Mouse (Mus musculus) CH12.LX (cell line): ENCODE measurements around the gene Gm29666. TPM values are rescaled to one million over a fixed set of nuclear protein-coding genes. Genes with fewer than 3 reads are reported as not detected.

ENCODE experiments used
- DNase-seq: peaks from one replicate; pipeline ENCODE4 v3.0.0-alpha.2; 2013; ENCODE audit errors: extremely low read depth
- H3K27ac ChIP-seq: 2 replicates; pipeline ENCODE4 v1.5.1; 2012; ENCODE audit warnings: low read depth, mild to moderate bottlenecking, control low read depth, moderate library complexity; ENCODE audit not compliant: insufficient read depth
- H3K27me3 ChIP-seq: replicated peaks from 2 replicates; pipeline ENCODE3; 2012; ENCODE audit warnings: inconsistent platforms
- H3K36me3 ChIP-seq, 2 experiments: replicated peaks in 1 of 2; 2 replicates each; pipeline versions ENCODE3 to v1.6.1; 2012; ENCODE audit warnings: inconsistent platforms in 1 of 2, low read length in 1 of 2, mild to moderate bottlenecking in 1 of 2, mixed read lengths in 1 of 2, moderate library complexity in 1 of 2; ENCODE audit not compliant: control insufficient read depth in 1 of 2, insufficient read depth in 1 of 2
- H3K4me1 ChIP-seq, 2 experiments: 2 replicates each; pipeline ENCODE4 v1.6.1; 2012; ENCODE audit warnings: inconsistent platforms in 1 of 2, moderate library complexity in 1 of 2; ENCODE audit not compliant: insufficient read depth in 2 of 2, control insufficient read depth in 1 of 2
- H3K4me2 ChIP-seq: 2 replicates; pipeline ENCODE4 v1.6.1; 2012; ENCODE audit warnings: low read depth, mild to moderate bottlenecking, control low read depth; ENCODE audit not compliant: poor library complexity, insufficient read depth, severe bottlenecking
- H3K4me3 ChIP-seq, 3 experiments: fragments of 150-350 bp in 1 of 3; sonication (generic) in 1 of 3; replicated peaks in 1 of 3; 2 replicates each; pipeline versions ENCODE3 to v1.5.1; 2011 to 2012; ENCODE audit warnings: low read depth in 2 of 3, low read length in 2 of 3, mild to moderate bottlenecking in 2 of 3, moderate library complexity in 2 of 3, control low read depth in 1 of 3, improper control_type of control experiment in 1 of 3, inconsistent platforms in 1 of 3, mixed read lengths in 1 of 3; ENCODE audit not compliant: poor library complexity in 1 of 3
- H3K79me2 ChIP-seq: replicated peaks from 2 replicates; pipeline ENCODE4 v1.6.1; 2012; ENCODE audit warnings: mild to moderate bottlenecking, moderate library complexity; ENCODE audit not compliant: control insufficient read depth, poor library complexity, insufficient read depth, severe bottlenecking; ENCODE audit errors: extremely low read depth
- H3K9ac ChIP-seq: 2 replicates; pipeline ENCODE4 v1.6.1; 2012; ENCODE audit warnings: low read depth, mild to moderate bottlenecking, control low read depth, moderate library complexity; ENCODE audit not compliant: insufficient read depth
- H3K9me3 ChIP-seq: replicated peaks from 2 replicates; pipeline ENCODE3; 2012; ENCODE audit warnings: low read length, inconsistent platforms, mixed read lengths
- BHLHE40 ChIP-seq: IDR thresholded peaks from 2 replicates; pipeline ENCODE4 v1.6.1; 2011; ENCODE audit warnings: mild to moderate bottlenecking, low read depth, low read length, improper control_type of control experiment
- CHD1 ChIP-seq: IDR thresholded peaks from 2 replicates; pipeline ENCODE4 v1.6.1; 2012; ENCODE audit warnings: low read depth, low read length, improper control_type of control experiment, inconsistent platforms
- CHD2 ChIP-seq: IDR thresholded peaks from 2 replicates; pipeline ENCODE4 v1.6.1; 2011; ENCODE audit warnings: low read length, improper control_type of control experiment
- CTCF ChIP-seq, 2 experiments: IDR thresholded peaks in 1 of 2; conservative IDR thresholded peaks in 1 of 2; 2 replicates each; pipeline ENCODE4 v1.5.1; 2011 to 2012; ENCODE audit warnings: low read depth in 2 of 2, low read length in 2 of 2, improper control_type of control experiment in 1 of 2, inconsistent platforms in 1 of 2, mild to moderate bottlenecking in 1 of 2, moderate library complexity in 1 of 2
- E2F4 ChIP-seq: IDR thresholded peaks from 2 replicates; pipeline ENCODE4 v1.6.1; 2011; ENCODE audit warnings: low read depth, low read length, improper control_type of control experiment; ENCODE audit not compliant: insufficient replicate concordance
- HCFC1 ChIP-seq: IDR thresholded peaks from 2 replicates; pipeline ENCODE4 v1.6.1; 2012; ENCODE audit warnings: low read depth, mild to moderate bottlenecking, inconsistent platforms, low read length, improper control_type of control experiment
- IRF4 ChIP-seq: IDR thresholded peaks from 2 replicates; pipeline ENCODE4 v1.6.1; 2014; ENCODE audit warnings: low read depth, mild to moderate bottlenecking, inconsistent platforms, low read length, improper control_type of control experiment
- JUN ChIP-seq: IDR thresholded peaks from 2 replicates; pipeline ENCODE4 v1.6.1; 2011; ENCODE audit warnings: low read depth, mild to moderate bottlenecking, low read length, improper control_type of control experiment, moderate library complexity; ENCODE audit not compliant: insufficient read depth
- JUND ChIP-seq: conservative IDR thresholded peaks from 2 replicates; pipeline ENCODE4 v1.6.1; 2011; ENCODE audit warnings: low read depth, low read length, improper control_type of control experiment
- MAZ ChIP-seq: IDR thresholded peaks from 2 replicates; pipeline ENCODE4 v1.6.1; 2012; ENCODE audit warnings: low read depth, mild to moderate bottlenecking, inconsistent platforms, low read length, improper control_type of control experiment, moderate library complexity
- MEF2A ChIP-seq: IDR thresholded peaks from 2 replicates; pipeline ENCODE4 v1.6.1; 2014; ENCODE audit warnings: low read depth, mild to moderate bottlenecking, inconsistent platforms, low read length, improper control_type of control experiment, borderline replicate concordance
- POLR2AphosphoS2 ChIP-seq: IDR thresholded peaks from 2 replicates; pipeline ENCODE4 v1.6.1; 2011; ENCODE audit warnings: low read depth, low read length, improper control_type of control experiment
- TBP ChIP-seq: conservative IDR thresholded peaks from 2 replicates; pipeline ENCODE4 v1.6.1; 2011; ENCODE audit warnings: low read depth, low read length, improper control_type of control experiment
- TCF12 ChIP-seq: IDR thresholded peaks from 2 replicates; pipeline ENCODE4 v1.6.1; 2014; ENCODE audit warnings: low read depth, mild to moderate bottlenecking, inconsistent platforms, low read length, improper control_type of control experiment
- USF1 ChIP-seq: IDR thresholded peaks from 2 replicates; pipeline ENCODE4 v1.6.1; 2014; ENCODE audit warnings: low read depth, mild to moderate bottlenecking, inconsistent platforms, low read length, improper control_type of control experiment
- ZMIZ1 ChIP-seq: IDR thresholded peaks from 2 replicates; pipeline ENCODE4 v1.6.1; 2012; ENCODE audit warnings: low read depth, mild to moderate bottlenecking, inconsistent platforms, low read length, improper control_type of control experiment
- dilution Hi-C: fragments of 300-500 bp; cut with MboI; formaldehyde crosslinking; loops from 2 replicates; pipeline ENCODE4 v1.14.3; 2020; ENCODE audit warnings: low sequenced_read_pairs; ENCODE audit not compliant: extremely low pct_unique_long_range_greater_than_20kb, extremely low pct_ligation_motif_present
- in situ Hi-C: fragments of 300-500 bp; cut with MboI; formaldehyde crosslinking; loops from 3 replicates; pipeline ENCODE4 v1.14.3; 2019; ENCODE audit warnings: low sequenced_read_pairs, low pct_ligation_motif_present, low pct_unique_long_range_greater_than_20kb, mixed read lengths
- polyA plus RNA-seq: library from polyadenylated mRNA; unstranded; fragments of >175 nt; gene quantifications from 2 replicates; pipeline ENCODE4 v1.2.1, GENCODE M21; 2012; ENCODE audit warnings: low read depth; ENCODE audit not compliant: insufficient read length
- total RNA-seq, 2 experiments: library from RNA; depleted of rRNA; stranded (reverse); fragments of 300-350 nt in 1 of 2; fragments of >200 nt in 1 of 2; gene quantifications; 2 replicates each; pipeline ENCODE4 v1.2.3; 2012 to 2014

The Gm29666 gene
- total and polyA plus RNA-seq, 3 experiments: 0.54 to 0.68 (median 0.64) TPM

DNA sequence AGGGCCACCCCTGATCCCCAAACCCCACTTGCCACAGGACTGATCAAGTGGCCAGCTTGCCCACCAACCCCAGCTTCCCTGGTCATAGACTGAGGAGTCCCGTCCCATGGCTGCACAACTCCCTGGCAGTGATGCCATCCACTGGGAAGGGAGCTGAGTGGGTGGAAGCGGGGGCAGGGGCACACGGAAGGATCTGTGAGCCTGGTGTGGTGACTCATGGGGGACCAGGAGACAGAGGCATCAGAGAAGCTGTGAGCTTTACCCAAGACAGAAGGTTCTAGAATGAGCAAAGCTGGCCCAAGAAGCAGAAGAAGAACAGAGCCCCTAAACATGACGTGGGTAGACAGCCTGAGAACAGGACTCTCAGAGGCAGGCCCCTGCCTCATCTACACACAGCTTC lies 30.2 kb upstream of the Gm29666 start:
- in situ Hi-C loops (no loop called here), dilution Hi-C loops (no loop called here)
- H3K79me2 ChIP-seq: no peaks in the 10 kb centered on the region
- no peaks in the 10 kb centered on the region for H3K9me3 ChIP-seq
- H3K27me3 ChIP-seq: no peaks in the 10 kb centered on the region
- TF ChIP-seq BHLHE40: no peak
- no peak for TF ChIP-seq E2F4
- TF ChIP-seq TBP: no peak
- no peak for TF ChIP-seq ZMIZ1
- TF ChIP-seq TCF12: no peak
- no peak for TF ChIP-seq MAZ
- no peak overlapping the region for H3K27ac ChIP-seq
- H3K36me3 ChIP-seq: peaks cover 8 to 83% of the 10 kb centered on the region in 2 experiments
- H3K4me1 ChIP-seq: peaks cover 2 to 11% of the 10 kb centered on the region in 2 experiments; a peak in 2 of 4 replicates
- no peak for DNase-seq
- H3K4me3 ChIP-seq: no peak overlapping the region
- no peak overlapping the region for H3K4me2 ChIP-seq
- no peak overlapping the region for H3K9ac ChIP-seq

DNA sequence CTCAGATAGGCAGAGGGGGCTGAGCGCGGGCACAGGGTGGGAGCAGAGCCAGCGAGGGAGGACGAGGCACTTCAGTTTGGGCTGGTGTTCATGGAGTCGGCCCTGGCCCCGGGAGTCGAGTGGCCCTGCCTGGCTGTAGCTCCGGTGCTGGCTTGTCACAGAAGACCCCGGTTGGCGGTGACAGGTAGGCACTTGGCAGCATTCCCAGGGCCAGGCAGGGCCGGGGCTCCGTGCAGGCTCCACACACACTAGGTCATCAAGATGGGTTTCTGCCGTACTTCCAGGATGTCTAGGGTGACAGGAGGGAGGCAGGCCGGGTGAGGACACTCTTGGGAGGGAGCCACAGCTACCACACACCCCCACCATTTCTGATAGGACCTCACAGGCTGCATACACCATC lies 29.2 kb upstream of the Gm29666 start:
- TF ChIP-seq USF1: no peak
- TF ChIP-seq, all 38 proteins: peak for 0
- in situ Hi-C loops (loop anchor here (5.0 kb wide), 1 partner anchor 38 kb away; the partner anchor contains the start of gene 5031439G07Rik), dilution Hi-C loops (no loop called here)
- Histone ChIP-seq H3K27ac (no peak overlapping the region), H3K79me2 (no peaks in the 10 kb centered on the region), H3K27me3 (no peaks in the 10 kb centered on the region), H3K9me3 (no peaks in the 10 kb centered on the region), H3K36me3 (peaks cover 8 to 73% of the 10 kb centered on the region in 2 experiments), H3K4me1 (peaks cover 2 to 11% of the 10 kb centered on the region in 2 experiments; a peak in 2 of 4 replicates), H3K4me2 (no peak overlapping the region), H3K4me3 (no peak overlapping the region), H3K9ac (no peak overlapping the region)
- DNase-seq: no peak

DNA sequence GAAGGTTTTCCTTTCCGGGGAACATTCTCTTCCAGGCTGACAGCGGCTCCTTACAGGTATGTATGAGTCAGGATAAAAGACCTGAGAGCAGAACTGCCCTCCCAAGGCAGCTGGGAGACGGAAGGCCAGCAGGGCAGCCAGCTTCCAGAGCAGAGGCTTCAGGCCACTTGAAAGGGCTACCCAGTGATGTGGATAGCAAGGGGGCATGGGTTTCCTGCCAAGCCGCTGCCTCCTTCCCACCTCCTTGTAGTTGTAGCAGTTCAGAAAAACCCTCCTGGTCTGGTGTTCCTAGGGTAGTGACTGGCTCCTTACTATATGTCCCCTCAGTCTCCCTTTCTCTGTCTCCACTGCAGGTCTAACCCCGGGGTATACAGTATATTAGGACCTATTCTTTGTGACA lies 24.5 kb upstream of the Gm29666 start:
- no peak for DNase-seq
- no peak overlapping the region for H3K4me3 ChIP-seq
- H3K9ac ChIP-seq: no peak overlapping the region
- H3K4me2 ChIP-seq: no peak overlapping the region
- no peaks in the 10 kb centered on the region for H3K27me3 ChIP-seq
- H3K27ac ChIP-seq: no peak overlapping the region
- in situ Hi-C loops: no loop called here
- no peaks in the 10 kb centered on the region for H3K9me3 ChIP-seq
- peaks cover 28 to 69% of the 10 kb centered on the region in 2 experiments for H3K36me3 ChIP-seq
- no peaks in the 10 kb centered on the region for H3K79me2 ChIP-seq
- no peaks in the 10 kb centered on the region; a peak in 1 of 4 replicates for H3K4me1 ChIP-seq
- TF ChIP-seq CHD1 (no peak), POLR2AphosphoS2 (no peak), HCFC1 (no peak), IRF4 (no peak), JUN (no peak), JUND (no peak), ZMIZ1 (no peak), MEF2A (no peak), CHD2 (no peak), CTCF (conservative IDR thresholded peaks at IDR 0.05 in 1 of 2, IDR thresholded peaks at IDR 0.05 in 1 of 2; ENCODE audit: low read depth in 2 of 2, low read length in 2 of 2) (no peak)
- TF ChIP-seq, all 38 proteins: peak for 0
- dilution Hi-C loops: no loop called here
